In genomic region chr15:10985756-10986155, GRCm38 (mm10) we compare ENCODE assay signal across 25 mouse cellular contexts. TPM values are rescaled to one million over a fixed set of nuclear protein-coding genes. Genes with fewer than 3 reads are reported as not detected.
A peak's percentile ranks its signal among the peaks of the same experiment; 100 is the strongest.
DNase-seq lines count a peak whose midpoint lies in the region; ATAC-seq lines count a peak whose summit lies in the region.
"Had no signal": no experiment of that assay in that cellular context is flagged by ENCODE, and none has a peak within 500 bp of the region (broad histone marks: within the 10 kb centered on the region; RNA-seq: fewer than 3 reads in every experiment).

No protein-coding gene starts in this region.

- H3K9me3 ChIP-seq in intestine, embryonic 15.5 days: no peaks in the 10 kb centered on the region
- no peaks in the 10 kb centered on the region for H3K9me3 ChIP-seq in stomach, embryonic 15.5 days
- H3K9me3 ChIP-seq in forebrain, embryonic 11.5 days (ENCODE audit: control insufficient read depth, low read length): no peaks in the 10 kb centered on the region
- H3K9me3 ChIP-seq: embryonic facial prominence, embryonic 13.5 days; limb, embryonic 10.5 days; midbrain, embryonic 10.5 days; neural tube, embryonic 12.5 days had no signal

- WGBS in intestine, embryonic 15.5 days: 53% methylated on average over 6 of the region's 6 CpGs
- 68% methylated on average over 6 of the region's 6 CpGs for WGBS in stomach, embryonic 15.5 days
- 88% methylated on average over 6 of the region's 6 CpGs for WGBS in forebrain, embryonic 11.5 days

- H3K4me1 ChIP-seq in intestine, embryonic 15.5 days (replicated peaks): 0 out of 2 replicates have a peak, but pooled peaks cover 2% of the 10 kb centered on the region
- 0 out of 2 replicates have a peak, but pooled peaks cover 4% of the 10 kb centered on the region for H3K4me1 ChIP-seq in stomach, embryonic 15.5 days
- H3K4me1 ChIP-seq in forebrain, embryonic 11.5 days (replicated peaks; ENCODE audit: control insufficient read depth, insufficient read depth, low read length): peaks cover 2% of the 10 kb centered on the region; the same call in 1 of the 2 replicates

- H3K9ac ChIP-seq in intestine, embryonic 15.5 days: no peak overlapping the region
- H3K9ac ChIP-seq in stomach, embryonic 15.5 days: no peak overlapping the region
- H3K9ac ChIP-seq in forebrain, embryonic 11.5 days (ENCODE audit: low read length): no peak overlapping the region; the same call in 1 of the 2 replicates
- H3K9ac ChIP-seq: embryonic facial prominence, embryonic 13.5 days; hindbrain, embryonic 14.5 days; lung, embryonic 14.5 days; neural tube, embryonic 12.5 days had no signal

- H3K27me3 ChIP-seq in intestine, embryonic 15.5 days (replicated peaks): no peaks in the 10 kb centered on the region
- no peaks in the 10 kb centered on the region for H3K27me3 ChIP-seq in stomach, embryonic 15.5 days (replicated peaks)
- no peaks in the 10 kb centered on the region for H3K27me3 ChIP-seq in forebrain, embryonic 11.5 days (ENCODE audit: control insufficient read depth, insufficient read depth, low read length)
- H3K27me3 ChIP-seq: embryonic facial prominence, embryonic 13.5 days; neural tube, embryonic 12.5 days had no signal

- intact Hi-C loops in left cerebral cortex, postnatal 36 days (cut with DNase I): loop anchor here (10.0 kb wide), 1 partner anchor 501 kb away; the partner anchor contains the start of genes Brix1 and Rad1

- H3K36me3 ChIP-seq in intestine, embryonic 15.5 days: no peaks in the 10 kb centered on the region
- H3K36me3 ChIP-seq in stomach, embryonic 15.5 days: 0 out of 2 replicates have a peak, but pooled peaks cover 4% of the 10 kb centered on the region
- H3K36me3 ChIP-seq in forebrain, embryonic 11.5 days (ENCODE audit: control insufficient read depth, insufficient read depth, low read length): no peaks in the 10 kb centered on the region
- H3K36me3 ChIP-seq: midbrain, embryonic 10.5 days had no signal

- H3K4me3 ChIP-seq in intestine, embryonic 15.5 days (replicated peaks): no peak overlapping the region
- no peak overlapping the region for H3K4me3 ChIP-seq in stomach, embryonic 15.5 days (replicated peaks)
- no peak overlapping the region for H3K4me3 ChIP-seq in forebrain, embryonic 11.5 days (ENCODE audit: low read depth, low read length)
- H3K4me3 ChIP-seq: embryonic facial prominence, embryonic 13.5 days; limb, embryonic 10.5 days; midbrain, embryonic 10.5 days; neural tube, embryonic 12.5 days had no signal

- DNase-seq in kidney, adult 8-10 months: peak; percentile 68 to 77
- peak; percentile 51 to 81 for DNase-seq in kidney, postnatal 36 days
- no peak for DNase-seq in embryo, embryonic 10 days (ENCODE audit: low spot score)
- DNase-seq in forebrain, embryonic 11.5 days (ENCODE audit: low spot score): no peak
- DNase-seq in left cerebral cortex, postnatal 36 days (ENCODE audit: low spot score in 2 of 2): no peak
- DNase-seq: adrenal gland, postnatal 14 days; B cell, adult 2 months; cerebellum, adult 11-12 months; gastrocnemius, postnatal 36 days; lung, embryonic 14.5 days; lung, postnatal 4 days; thymus, postnatal 36 days had no signal

- peak overlapping the region; percentile 48 for H3K27ac ChIP-seq in intestine, embryonic 15.5 days
- peak overlapping the region; percentile 44 for H3K27ac ChIP-seq in stomach, embryonic 15.5 days
- H3K27ac ChIP-seq in forebrain, embryonic 11.5 days (ENCODE audit: low read depth, low read length): no peak overlapping the region
- H3K27ac ChIP-seq: embryonic facial prominence, embryonic 13.5 days; hindbrain, embryonic 14.5 days; limb, embryonic 10.5 days; midbrain, embryonic 10.5 days; neural tube, embryonic 12.5 days had no signal

- peak overlapping the region; percentile 23; the same call in 1 of the 2 replicates for H3K4me2 ChIP-seq in intestine, embryonic 15.5 days (replicated peaks)
- no peak overlapping the region for H3K4me2 ChIP-seq in stomach, embryonic 15.5 days
- H3K4me2 ChIP-seq in forebrain, embryonic 11.5 days (ENCODE audit: low read depth, low read length, severe bottlenecking): no peak overlapping the region
- H3K4me2 ChIP-seq: embryonic facial prominence, embryonic 13.5 days; heart, embryonic 11.5 days; hindbrain, embryonic 14.5 days; lung, embryonic 14.5 days; neural tube, embryonic 12.5 days had no signal

- ATAC-seq in intestine, embryonic 15.5 days: peak; percentile 69
- ATAC-seq in stomach, embryonic 15.5 days (ENCODE audit: insufficient read depth, low FRiP score, low read depth): 0 out of 2 replicates have a peak, but pooled peaks have one; percentile 5
- no peak for ATAC-seq in forebrain, embryonic 11.5 days (replicated peaks; ENCODE audit: low FRiP score)

RNA-seq across cellular contexts. Expression of gene Amacr, which starts 4.2 kb away (rescaled TPM):
- 20.6 and 21.6 TPM in 2 replicates for polyA plus RNA-seq in intestine, embryonic 15.5 days (2015; fragmentation: Nextera tagmentation; extraction: Ambion mirVana)
- 15.4 and 21.6 TPM in 2 replicates for polyA plus RNA-seq in stomach, embryonic 15.5 days (2015; fragmentation: Nextera tagmentation; extraction: Ambion mirVana)
- polyA plus RNA-seq in forebrain, embryonic 11.5 days (2014; fragmentation: Nextera tagmentation; extraction: Ambion mirVana): 9.9 and 11.7 TPM in 2 replicates
- total RNA-seq in left cerebral cortex, postnatal 36 days (2021): 1 to 10 TPM; 9.5 to 10.0 TPM

RNA-seq across cellular contexts. Expression of gene Slc45a2, which starts 14.8 kb away (rescaled TPM):
- polyA plus RNA-seq in intestine, embryonic 15.5 days (2015; fragmentation: Nextera tagmentation; extraction: Ambion mirVana): not detected in 2 replicates
- polyA plus RNA-seq in stomach, embryonic 15.5 days (2015; fragmentation: Nextera tagmentation; extraction: Ambion mirVana): 0.05 TPM in 1 of 2 replicates, not detected in the other
- 0.15 and 0.20 TPM in 2 replicates for polyA plus RNA-seq in forebrain, embryonic 11.5 days (2014; fragmentation: Nextera tagmentation; extraction: Ambion mirVana)
- not detected for total RNA-seq in left cerebral cortex, postnatal 36 days (2021)
- total RNA-seq: adrenal gland, postnatal 14 days; common myeloid progenitor, adult 5-6 weeks; heart, postnatal 25 days; layer of hippocampus, adult 18-20 months had no signal
- polyA plus RNA-seq: lung, embryonic 14.5 days had no signal

RNA-seq across cellular contexts. Expression of gene C1qtnf3, which starts 33.6 kb away (rescaled TPM):
- polyA plus RNA-seq in intestine, embryonic 15.5 days (2015; fragmentation: Nextera tagmentation; extraction: Ambion mirVana): 2.2 and 2.6 TPM in 2 replicates
- polyA plus RNA-seq in stomach, embryonic 15.5 days (2015; fragmentation: Nextera tagmentation; extraction: Ambion mirVana): 1.4 and 2.0 TPM in 2 replicates
- 0.64 and 0.81 TPM in 2 replicates for polyA plus RNA-seq in forebrain, embryonic 11.5 days (2014; fragmentation: Nextera tagmentation; extraction: Ambion mirVana)
- total RNA-seq in left cerebral cortex, postnatal 36 days (2021): not detected
- total RNA-seq: common myeloid progenitor, adult 5-6 weeks; layer of hippocampus, adult 18-20 months; left cerebral cortex, adult 18-20 months had no signal
- polyA plus RNA-seq: spleen, adult 2 months had no signal

RNA-seq across cellular contexts. Expression of gene Rxfp3, which starts 52.0 kb away (rescaled TPM):
- polyA plus RNA-seq in intestine, embryonic 15.5 days (2015; fragmentation: Nextera tagmentation; extraction: Ambion mirVana): 0.05 TPM in 1 of 2 replicates, not detected in the other
- polyA plus RNA-seq in stomach, embryonic 15.5 days (2015; fragmentation: Nextera tagmentation; extraction: Ambion mirVana): 0.03 TPM in 1 of 2 replicates, not detected in the other
- 0.76 and 1.1 TPM in 2 replicates for polyA plus RNA-seq in forebrain, embryonic 11.5 days (2014; fragmentation: Nextera tagmentation; extraction: Ambion mirVana)
- total RNA-seq in left cerebral cortex, postnatal 36 days (2021): 1 to 10 TPM; 2.1 to 2.9 TPM
- total RNA-seq: adrenal gland, postnatal 14 days; common myeloid progenitor, adult 5-6 weeks; gastrocnemius, postnatal 36 days had no signal
- polyA plus RNA-seq: heart, embryonic 11.5 days; spleen, adult 2 months had no signal

Comparison
In these comparisons a context has a peak if more than half of its experiments do, and no peak if none do; other contexts are left out.
1. DNase-seq: peak in kidney, adult 8-10 months (2 of 2) and kidney, postnatal 36 days (2 of 2); none in embryo, embryonic 10 days (single experiment), forebrain, embryonic 11.5 days (single experiment) and left cerebral cortex, postnatal 36 days (0 of 2).